Mouse (Mus musculus): ENCODE data around the gene Tgfb1i1. TPM values are rescaled to one million over a fixed set of nuclear protein-coding genes. Genes with fewer than 3 reads are reported as not detected.

Gene Tgfb1i1
- polyA plus RNA-seq, 1 experiment from 2014 or later = 161 TPM

DNA sequence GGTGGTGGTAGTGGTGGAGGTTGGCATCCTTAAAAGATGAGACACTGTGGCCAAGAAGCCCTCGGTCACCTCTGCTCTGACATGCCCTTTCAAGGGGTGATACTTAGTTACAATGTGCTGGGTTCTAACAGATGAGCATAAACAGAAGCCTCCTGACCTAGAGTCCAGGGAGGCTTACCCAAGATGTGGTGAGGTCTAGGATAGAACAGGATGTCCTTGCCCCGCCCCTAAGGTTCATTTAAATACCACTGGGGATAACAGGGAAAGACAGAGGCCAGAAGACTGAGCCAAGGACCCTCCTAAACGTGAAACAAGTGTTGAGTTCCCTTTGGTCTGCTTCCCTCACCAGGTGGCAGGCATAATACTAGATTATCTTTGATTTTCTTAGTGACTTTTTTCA is 49.9 kb downstream of the Tgfb1i1 start:
- H3K36me3 ChIP-seq (ENCODE audit: control insufficient read depth, insufficient read depth) = peaks cover 5% of the 10 kb centered on the region; the same call in 1 of the 2 replicates
- H3K4me2 ChIP-seq (ENCODE audit: low read depth, low read length) = no peak overlapping the region
- H3K4me1 ChIP-seq (ENCODE audit: control insufficient read depth, insufficient read depth, low read length) = peaks cover 11% of the 10 kb centered on the region
- H3K27me3 ChIP-seq (ENCODE audit: control insufficient read depth, insufficient read depth, low read length) = no peaks in the 10 kb centered on the region
- no peak overlapping the region for H3K27ac ChIP-seq (ENCODE audit: low read length)
- ATAC-seq (replicated peaks; ENCODE audit: extremely low read depth, insufficient read depth, low FRiP score) = no peak
- H3K9ac ChIP-seq (ENCODE audit: low read length) = no peak overlapping the region
- no peaks in the 10 kb centered on the region for H3K9me3 ChIP-seq (replicated peaks; ENCODE audit: control insufficient read depth, low read length)
- H3K4me3 ChIP-seq (ENCODE audit: low read length) = no peak overlapping the region
- 69% methylated on average over 3 of the region's 3 CpGs for whole genome bisulfite sequencing

DNA sequence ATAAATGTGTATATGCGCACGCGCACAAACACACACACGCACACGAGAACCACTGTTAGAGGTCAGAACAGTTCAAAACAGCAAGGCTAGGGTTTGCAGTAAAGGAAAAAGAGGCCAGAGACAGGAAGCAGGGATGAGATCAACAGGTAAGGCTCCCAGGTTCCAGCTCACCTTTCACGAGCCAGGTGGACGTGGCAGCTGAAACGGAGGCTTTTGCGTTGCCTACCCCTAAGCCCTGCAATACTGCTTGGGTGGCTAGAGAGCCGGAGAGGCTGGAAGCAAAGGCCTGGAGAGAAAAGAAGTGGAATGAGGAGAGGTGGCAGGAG is 50.6 kb downstream of the Tgfb1i1 start:
- Histone ChIP-seq H3K4me3 (ENCODE audit: low read length) (peak overlapping the region; percentile 96), H3K4me1 (ENCODE audit: control insufficient read depth, insufficient read depth, low read length) (peaks cover 11% of the 10 kb centered on the region), H3K27me3 (ENCODE audit: control insufficient read depth, insufficient read depth, low read length) (no peaks in the 10 kb centered on the region), H3K27ac (ENCODE audit: low read length) (no peak overlapping the region), H3K4me2 (ENCODE audit: low read depth, low read length) (peak overlapping the region; percentile 81), H3K36me3 (ENCODE audit: control insufficient read depth, insufficient read depth) (peaks cover 5% of the 10 kb centered on the region; the same call in 1 of the 2 replicates), H3K9me3 (replicated peaks; ENCODE audit: control insufficient read depth, low read length) (no peaks in the 10 kb centered on the region), H3K9ac (ENCODE audit: low read length) (peak overlapping the region; percentile 95)
- 35% methylated on average over 10 of the region's 10 CpGs for WGBS
- no peak for ATAC-seq (replicated peaks; ENCODE audit: extremely low read depth, insufficient read depth, low FRiP score)

DNA sequence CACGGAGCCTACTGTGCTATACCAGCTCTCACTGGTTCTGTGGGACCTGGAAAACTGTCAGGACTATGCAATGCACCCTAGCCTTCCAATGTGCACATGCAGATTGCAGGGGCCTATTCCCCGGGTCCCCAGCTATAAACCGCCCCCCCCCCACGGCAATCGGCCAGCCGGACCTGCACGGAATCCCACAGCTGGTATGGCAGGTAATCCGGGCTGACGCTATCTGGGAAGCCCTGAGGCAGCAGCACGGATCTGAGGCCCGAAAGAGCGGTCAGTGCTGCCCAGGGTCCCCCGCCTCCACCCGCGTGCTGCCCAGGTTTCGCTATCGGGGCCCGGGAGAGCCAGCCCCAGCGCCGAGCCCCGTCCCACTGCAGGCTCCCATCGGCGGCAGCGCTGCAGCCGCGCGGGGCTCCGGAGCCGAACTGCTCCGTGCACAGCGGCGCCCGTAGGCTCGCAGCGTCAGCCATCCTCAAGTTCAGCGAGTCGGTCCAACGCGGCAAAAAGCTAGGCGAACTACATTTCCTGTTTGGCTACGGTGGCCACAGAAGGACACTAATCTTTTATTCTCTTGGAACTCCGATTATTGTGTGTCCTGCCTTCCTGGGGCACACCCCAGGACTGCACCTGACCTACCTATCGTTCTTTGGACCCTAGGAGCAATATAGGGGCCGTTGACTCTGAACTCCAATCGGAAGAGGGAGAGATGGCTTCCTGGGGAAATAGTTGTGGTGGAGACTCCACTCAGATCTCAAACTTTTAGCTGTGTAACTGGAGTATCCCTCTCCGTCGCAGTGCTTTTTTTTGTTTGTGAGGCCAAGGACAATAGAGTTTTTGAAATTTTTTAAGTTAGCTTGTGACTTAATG is 51.2 kb downstream of the Tgfb1i1 start, which contains the start of gene BC017158:
BC017158 (minus strand) TSS at position 554 of the 864 bp plus-strand sequence.
- Histone ChIP-seq H3K4me3 (ENCODE audit: low read length) (peak within 1 kb of the TSS; percentile 96), H3K27me3 (ENCODE audit: control insufficient read depth, insufficient read depth, low read length) (no peaks in the 10 kb centered on the region), H3K27ac (ENCODE audit: low read length) (peak within 1 kb of the TSS; percentile 76), H3K4me1 (ENCODE audit: control insufficient read depth, insufficient read depth, low read length) (peaks cover 11% of the 10 kb centered on the region), H3K9me3 (replicated peaks; ENCODE audit: control insufficient read depth, low read length) (no peaks in the 10 kb centered on the region), H3K9ac (ENCODE audit: low read length) (peak within 1 kb of the TSS; percentile 95), H3K4me2 (ENCODE audit: low read depth, low read length) (peak within 1 kb of the TSS; percentile 81), H3K36me3 (ENCODE audit: control insufficient read depth, insufficient read depth) (peaks cover 5% of the 10 kb centered on the region; the same call in 1 of the 2 replicates)
- ATAC-seq (replicated peaks; ENCODE audit: extremely low read depth, insufficient read depth, low FRiP score) = peak; percentile 74
- WGBS = 2% methylated on average over 47 of the region's 47 CpGs

DNA sequence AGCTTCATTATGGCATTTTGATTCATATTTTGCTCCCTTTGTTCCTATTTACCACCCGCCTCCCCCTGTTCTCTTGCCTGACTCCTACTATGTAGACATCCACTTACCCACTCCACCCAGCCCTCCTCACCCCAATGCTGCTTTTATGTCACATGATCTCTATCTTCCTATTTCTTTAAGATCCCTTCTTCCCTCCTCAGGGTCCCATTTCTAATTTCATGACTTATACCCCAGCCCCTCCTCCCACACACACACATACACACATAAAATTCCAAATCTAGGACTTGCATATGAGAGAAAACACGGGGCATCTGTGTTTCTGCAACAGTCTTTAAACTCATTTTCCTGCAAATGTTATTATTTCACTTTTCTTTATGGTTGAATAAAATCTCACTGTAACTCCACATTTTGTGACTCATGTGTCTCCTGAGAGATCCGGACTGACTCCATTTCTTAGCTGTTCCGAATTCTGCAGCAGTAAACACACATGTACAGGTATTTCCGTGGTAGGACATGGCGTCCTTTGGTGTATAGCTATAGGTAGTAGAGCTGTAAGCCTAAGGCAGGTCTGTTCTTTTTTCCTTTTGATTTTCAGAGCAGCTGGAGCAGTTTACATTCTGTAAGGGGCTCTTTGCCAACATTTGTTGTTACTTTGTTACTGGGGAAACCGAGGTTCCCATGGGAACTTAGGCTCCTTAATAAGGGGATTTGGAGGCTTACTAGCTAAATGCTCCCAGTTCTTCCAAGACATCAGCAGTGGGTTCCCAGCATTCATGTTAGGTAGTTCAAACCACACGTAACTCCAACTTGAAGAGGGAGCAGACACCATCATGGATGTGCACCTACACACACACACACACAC is 52.1 kb downstream of the Tgfb1i1 start:
- Histone ChIP-seq H3K9me3 (replicated peaks; ENCODE audit: control insufficient read depth, low read length) (no peaks in the 10 kb centered on the region), H3K27me3 (ENCODE audit: control insufficient read depth, insufficient read depth, low read length) (no peaks in the 10 kb centered on the region), H3K36me3 (ENCODE audit: control insufficient read depth, insufficient read depth) (peaks cover 5% of the 10 kb centered on the region; the same call in 1 of the 2 replicates), H3K27ac (ENCODE audit: low read length) (no peak overlapping the region; the same call in 1 of the 2 replicates), H3K4me2 (ENCODE audit: low read depth, low read length) (peak overlapping the region; percentile 81), H3K4me3 (ENCODE audit: low read length) (peak overlapping the region; percentile 96), H3K9ac (ENCODE audit: low read length) (peak overlapping the region; percentile 95), H3K4me1 (ENCODE audit: control insufficient read depth, insufficient read depth, low read length) (peaks cover 11% of the 10 kb centered on the region)
- WGBS = 83% methylated on average over 8 of the region's 8 CpGs
- ATAC-seq (replicated peaks; ENCODE audit: extremely low read depth, insufficient read depth, low FRiP score) = no peak

DNA sequence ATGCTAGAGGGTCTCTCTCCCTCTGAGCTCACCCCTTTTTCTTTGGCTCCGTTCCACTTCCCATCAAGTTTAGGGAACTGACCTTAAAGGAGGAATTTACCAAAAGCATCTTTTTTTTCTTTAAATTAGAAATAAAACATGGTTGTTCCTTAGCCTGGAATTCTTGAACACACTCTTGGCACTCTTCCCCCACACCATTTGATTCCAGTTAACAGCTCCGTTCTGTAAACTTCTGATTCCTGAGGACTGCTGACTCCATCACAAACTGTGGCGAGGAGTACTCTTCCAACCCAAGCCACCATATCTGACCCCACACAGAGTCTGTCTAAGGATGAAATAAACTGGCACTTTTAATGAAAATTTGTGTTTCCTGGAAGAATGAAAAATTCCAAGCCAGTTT is 54.3 kb downstream of the Tgfb1i1 start:
- H3K4me2 ChIP-seq (ENCODE audit: low read depth, low read length) = no peak overlapping the region
- WGBS = 63% methylated on average over 3 of the region's 3 CpGs
- peaks cover 11% of the 10 kb centered on the region for H3K4me1 ChIP-seq (ENCODE audit: control insufficient read depth, insufficient read depth, low read length)
- H3K36me3 ChIP-seq (ENCODE audit: control insufficient read depth, insufficient read depth) = no peaks in the 10 kb centered on the region; the same call in 1 of the 2 replicates
- no peak overlapping the region for H3K27ac ChIP-seq (ENCODE audit: low read length)
- H3K4me3 ChIP-seq (ENCODE audit: low read length) = no peak overlapping the region
- no peak for ATAC-seq (replicated peaks; ENCODE audit: extremely low read depth, insufficient read depth, low FRiP score)
- H3K9ac ChIP-seq (ENCODE audit: low read length) = no peak overlapping the region
- no peaks in the 10 kb centered on the region for H3K9me3 ChIP-seq (replicated peaks; ENCODE audit: control insufficient read depth, low read length)
- no peaks in the 10 kb centered on the region for H3K27me3 ChIP-seq (ENCODE audit: control insufficient read depth, insufficient read depth, low read length)

DNA sequence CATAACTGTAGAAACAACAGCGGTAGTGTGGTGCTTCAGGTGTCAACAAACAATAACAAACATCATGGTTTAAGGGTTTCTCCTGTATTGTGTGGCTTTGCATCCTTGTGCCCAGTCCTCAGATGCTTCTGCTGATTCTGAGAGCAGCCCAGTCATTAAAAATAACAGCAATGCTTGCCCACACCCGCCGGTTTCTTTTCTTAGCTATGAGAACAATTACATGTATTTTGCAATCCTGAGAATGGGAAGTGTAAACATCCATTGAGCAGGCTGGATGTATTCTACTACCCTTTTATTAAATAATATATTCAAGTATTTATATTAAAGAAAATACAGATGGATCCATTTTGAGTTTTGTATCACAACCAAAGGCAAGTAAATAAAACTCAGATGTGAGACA is 55.5 kb downstream of the Tgfb1i1 start:
- Histone ChIP-seq H3K36me3 (ENCODE audit: control insufficient read depth, insufficient read depth) (no peaks in the 10 kb centered on the region), H3K27me3 (ENCODE audit: control insufficient read depth, insufficient read depth, low read length) (no peaks in the 10 kb centered on the region), H3K27ac (ENCODE audit: low read length) (no peak overlapping the region), H3K9me3 (replicated peaks; ENCODE audit: control insufficient read depth, low read length) (no peaks in the 10 kb centered on the region), H3K4me3 (ENCODE audit: low read length) (no peak overlapping the region), H3K9ac (ENCODE audit: low read length) (no peak overlapping the region), H3K4me2 (ENCODE audit: low read depth, low read length) (no peak overlapping the region), H3K4me1 (ENCODE audit: control insufficient read depth, insufficient read depth, low read length) (peaks cover 6% of the 10 kb centered on the region)
- no peak for ATAC-seq (replicated peaks; ENCODE audit: extremely low read depth, insufficient read depth, low FRiP score)
- 66% methylated on average over 3 of the region's 3 CpGs for WGBS

DNA sequence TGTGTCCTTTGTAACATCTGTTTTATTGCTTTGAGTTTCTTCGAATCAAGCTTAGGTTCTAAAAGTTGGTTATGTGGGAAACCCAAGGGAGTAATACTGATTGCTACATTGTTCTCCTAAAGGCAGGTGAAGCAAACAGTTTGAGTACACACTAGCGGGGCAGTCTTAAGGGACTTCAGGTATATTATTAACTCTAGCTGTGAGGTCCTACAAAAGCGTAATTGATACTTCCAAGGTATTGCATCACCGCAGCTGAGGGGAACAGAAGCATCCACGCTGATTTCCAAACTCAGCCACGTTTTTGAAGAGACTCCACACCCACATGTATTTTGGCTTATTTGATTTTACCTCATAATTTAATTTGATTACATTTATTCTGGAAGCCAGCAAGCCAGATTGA is 57.6 kb downstream of the Tgfb1i1 start:
- Histone ChIP-seq H3K4me1 (ENCODE audit: control insufficient read depth, insufficient read depth, low read length) (no peaks in the 10 kb centered on the region), H3K27ac (ENCODE audit: low read length) (no peak overlapping the region), H3K36me3 (ENCODE audit: control insufficient read depth, insufficient read depth) (no peaks in the 10 kb centered on the region), H3K4me3 (ENCODE audit: low read length) (no peak overlapping the region), H3K9me3 (replicated peaks; ENCODE audit: control insufficient read depth, low read length) (no peaks in the 10 kb centered on the region), H3K4me2 (ENCODE audit: low read depth, low read length) (no peak overlapping the region), H3K9ac (ENCODE audit: low read length) (no peak overlapping the region), H3K27me3 (ENCODE audit: control insufficient read depth, insufficient read depth, low read length) (no peaks in the 10 kb centered on the region)
- ATAC-seq (replicated peaks; ENCODE audit: extremely low read depth, insufficient read depth, low FRiP score) = no peak
- 72% methylated on average over 6 of the region's 6 CpGs for WGBS

DNA sequence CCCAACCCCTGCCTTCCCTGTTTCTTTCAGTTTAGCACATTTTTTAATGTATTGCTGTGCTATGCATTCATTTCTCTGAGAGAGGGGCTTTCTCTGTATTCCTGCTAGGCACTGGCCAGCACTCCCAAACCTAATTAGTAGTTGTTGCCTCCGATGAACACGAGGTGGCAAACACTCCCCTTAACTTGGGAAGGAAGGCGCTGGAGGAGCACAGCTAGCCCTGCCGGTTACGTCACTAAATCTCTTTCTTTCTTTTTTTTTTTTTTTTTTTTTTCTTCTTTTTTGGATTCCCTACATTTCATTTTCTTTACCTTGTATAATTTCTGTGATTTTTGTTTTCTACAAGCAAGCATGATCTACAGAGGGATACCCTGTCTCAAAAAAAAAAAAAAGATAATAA is 58.3 kb downstream of the Tgfb1i1 start:
- 5% methylated on average over 5 of the region's 5 CpGs for WGBS
- Histone ChIP-seq H3K9ac (ENCODE audit: low read length) (no peak overlapping the region), H3K27ac (ENCODE audit: low read length) (no peak overlapping the region), H3K4me3 (ENCODE audit: low read length) (no peak overlapping the region), H3K4me2 (ENCODE audit: low read depth, low read length) (no peak overlapping the region), H3K27me3 (ENCODE audit: control insufficient read depth, insufficient read depth, low read length) (no peaks in the 10 kb centered on the region), H3K9me3 (replicated peaks; ENCODE audit: control insufficient read depth, low read length) (no peaks in the 10 kb centered on the region), H3K4me1 (ENCODE audit: control insufficient read depth, insufficient read depth, low read length) (0 out of 2 replicates have a peak, but pooled peaks cover 2% of the 10 kb centered on the region), H3K36me3 (ENCODE audit: control insufficient read depth, insufficient read depth) (no peaks in the 10 kb centered on the region)
- peak; percentile 75 for ATAC-seq (replicated peaks; ENCODE audit: extremely low read depth, insufficient read depth, low FRiP score)

Data from heart, embryonic 16.5 days (tissue).